Mouse (Mus musculus): ENCODE measurements around the gene Aak1. TPM values are rescaled to one million over a fixed set of nuclear protein-coding genes. Genes with fewer than 3 reads are reported as not detected.
"Not testable (repeated sequence)": the region's sequence is repeated elsewhere in the genome, so short reads cannot be mapped to it uniquely, and the experiment has no call there.

Aak1 gene
- polyA plus RNA-seq, 1 experiment from 2014 or later = 18.8 TPM

- H3K9me3 ChIP-seq; H3K4me1 ChIP-seq (replicated peaks); DNase-seq (ENCODE audit: low spot score); H3K27me3 ChIP-seq (ENCODE audit: insufficient read depth, poor library complexity, severe bottlenecking); H3K4me3 ChIP-seq; H3K27ac ChIP-seq: not testable (repeated sequence)
- WGBS = 99% methylated on average over 7 of the region's 7 CpGs
- H3K36me3 ChIP-seq = peaks cover 38% of the 10 kb centered on the region
These were observed 199.4 kb downstream of the Aak1 start for GRCm38 (mm10) chr6:87048712-87049111.

- H3K9me3 ChIP-seq = no peaks in the 10 kb centered on the region
- 93% methylated on average over 10 of the region's 10 CpGs for WGBS
- no peak for DNase-seq (ENCODE audit: low spot score)
- H3K36me3 ChIP-seq = peaks cover 68% of the 10 kb centered on the region
- no peak overlapping the region for H3K4me3 ChIP-seq
- no peaks in the 10 kb centered on the region for H3K27me3 ChIP-seq (ENCODE audit: insufficient read depth, poor library complexity, severe bottlenecking)
- H3K27ac ChIP-seq = no peak overlapping the region
- no peaks in the 10 kb centered on the region for H3K4me1 ChIP-seq (replicated peaks)
These were observed 202.6 kb downstream of the Aak1 start for GRCm38 (mm10) chr6:87051886-87052425.

Other genes starting within 250 kb of the Aak1 start
- 0.71 TPM in 2 replicates for gene Asprv1, start 221.4 kb upstream of the Aak1 start, polyA plus RNA-seq (2016; fragmentation: Nextera tagmentation; extraction: Ambion mirVana)
- gene Mxd1, start 180.4 kb upstream of the Aak1 start, polyA plus RNA-seq (2016; fragmentation: Nextera tagmentation; extraction: Ambion mirVana) = 11.8 and 22.2 TPM in 2 replicates
- 120 and 128 TPM in 2 replicates for gene Snrnp27, start 165.0 kb upstream of the Aak1 start, polyA plus RNA-seq (2016; fragmentation: Nextera tagmentation; extraction: Ambion mirVana)
- gene Gmcl1, start 116.1 kb upstream of the Aak1 start, polyA plus RNA-seq (2016; fragmentation: Nextera tagmentation; extraction: Ambion mirVana) = 35.0 and 38.1 TPM in 2 replicates
- 7.4 and 8.7 TPM in 2 replicates for gene Anxa4, start 55.9 kb upstream of the Aak1 start, polyA plus RNA-seq (2016; fragmentation: Nextera tagmentation; extraction: Ambion mirVana)
- gene Nfu1, start 159.7 kb downstream of the Aak1 start, polyA plus RNA-seq (2016; fragmentation: Nextera tagmentation; extraction: Ambion mirVana) = 90.6 and 104 TPM in 2 replicates
- gene Gfpt1, start 193.3 kb downstream of the Aak1 start, polyA plus RNA-seq (2016; fragmentation: Nextera tagmentation; extraction: Ambion mirVana) = 11.4 and 15.0 TPM in 2 replicates

Measured in hindbrain, embryonic 10.5 days (tissue).